Mouse (Mus musculus) adrenal gland, postnatal 36 days (tissue): ENCODE measurements at regions not wholly inside any gene's neighbourhood (a gene's known extent, or its start where the extent isn't known, plus 50 kb on each side); places are given as distances from the start of the nearest gene placed in this dataset.
"Not testable (repeated sequence)": the region's sequence is repeated elsewhere in the genome, so short reads cannot be mapped to it uniquely, and the experiment has no call there.

Experiments used
- DNase-seq, 2 experiments: peaks; one replicate each; pipeline ENCODE4 v3.0.0; 2021; ENCODE audit warnings: mixed read lengths in 1 of 2

DNA sequence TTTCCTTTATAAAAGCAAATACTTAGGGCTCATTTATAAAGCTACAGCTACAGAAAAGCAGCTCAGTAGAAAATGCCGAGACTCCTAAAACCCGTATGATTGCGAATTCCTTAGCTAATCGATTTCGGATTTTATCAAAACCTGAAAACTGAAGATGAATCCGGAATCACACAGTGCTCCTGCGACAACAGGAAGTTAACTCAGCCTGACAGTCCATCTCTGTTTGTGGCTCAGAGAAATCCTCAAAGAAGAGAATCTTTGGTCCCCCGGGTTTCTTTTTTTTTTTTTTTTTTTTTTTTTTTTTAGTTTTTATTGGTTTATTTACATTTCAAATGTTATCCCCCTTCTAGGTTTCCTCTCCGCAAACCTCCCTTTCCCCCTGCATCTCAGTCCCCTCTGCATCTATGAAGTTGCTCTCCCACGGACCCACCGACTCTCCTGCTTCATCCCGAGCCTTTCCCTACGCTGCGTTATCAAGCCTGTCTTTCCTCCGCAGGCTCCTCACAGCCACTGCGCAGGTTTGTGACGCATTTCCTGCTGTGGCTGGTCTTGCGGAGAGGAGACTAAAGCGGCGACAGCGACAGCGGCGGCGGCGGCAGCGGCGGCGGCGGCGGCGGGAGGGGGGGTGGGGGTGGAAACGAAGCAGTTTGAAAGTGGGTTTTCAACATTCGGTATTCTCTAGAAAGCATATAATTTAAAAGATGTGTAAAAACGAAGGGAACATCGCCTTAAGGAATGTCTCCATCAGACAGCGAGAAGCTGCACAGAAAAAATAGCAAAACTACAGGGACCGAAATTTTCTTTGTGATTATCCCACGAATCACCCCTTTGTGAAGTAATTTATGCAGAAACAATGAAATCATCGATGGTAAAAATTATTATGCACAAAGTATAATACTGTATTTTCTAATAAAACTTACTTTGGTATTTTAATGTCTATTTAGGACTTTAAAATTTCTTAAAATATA lies 352.3 kb upstream of the Snrpn start:
- DNase-seq: peak; percentile 41 to 50

DNA sequence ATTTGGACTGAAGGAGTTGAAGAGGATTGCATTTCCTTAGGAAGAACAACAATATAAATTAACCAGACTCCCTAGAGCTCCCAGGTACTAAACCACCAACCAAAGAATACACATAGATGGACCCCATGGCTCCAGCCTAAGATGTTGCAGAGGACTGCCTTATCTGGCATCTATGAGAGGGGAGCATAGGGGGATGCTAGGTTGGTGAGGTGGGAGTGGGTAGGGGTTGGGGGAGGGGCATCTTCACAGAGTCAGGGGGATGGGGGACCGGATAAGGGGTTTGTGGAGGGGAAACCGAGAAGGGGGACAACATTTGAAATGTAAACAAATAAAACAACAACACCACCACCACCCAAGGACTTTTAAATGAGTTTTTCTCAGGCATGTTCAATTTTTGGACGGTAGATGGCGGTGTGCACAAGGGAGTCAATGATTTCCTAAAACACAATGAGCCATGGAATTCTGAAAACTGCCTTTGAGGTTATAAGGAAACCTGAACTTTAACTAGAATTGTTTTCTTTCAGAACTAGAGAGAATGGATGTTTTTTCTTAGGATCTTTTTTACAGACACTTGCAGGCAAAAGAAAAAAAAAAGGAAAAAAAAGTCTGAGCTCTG lies 347.9 kb upstream of the Snrpn start:
- not testable (repeated sequence) for DNase-seq

DNA sequence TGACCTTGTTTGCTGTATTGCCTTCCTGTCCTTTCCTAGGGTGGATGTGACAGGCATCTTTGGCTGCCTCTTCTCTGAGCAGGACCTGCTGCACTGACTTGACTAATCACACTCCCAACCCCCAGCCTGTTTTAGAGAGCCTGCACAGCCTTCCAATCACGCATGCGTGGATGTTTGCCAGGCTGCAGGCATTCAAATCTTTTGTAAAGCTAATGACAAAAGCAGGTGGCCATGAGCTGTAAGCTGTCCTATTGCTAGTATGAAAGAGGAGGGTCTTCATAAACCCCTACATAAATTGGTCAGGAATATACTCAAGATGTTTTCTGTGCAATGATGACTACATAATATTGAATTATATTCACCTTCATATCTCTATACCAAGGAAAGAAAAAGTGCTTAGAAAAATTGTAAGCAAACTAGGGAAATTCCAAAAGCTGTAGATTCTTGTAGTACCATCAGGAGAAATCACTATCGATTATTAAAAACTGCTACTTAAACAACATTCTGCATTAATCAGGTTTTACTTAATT lies 310.1 kb upstream of the Snrpn start:
- not testable (repeated sequence) for DNase-seq

DNA sequence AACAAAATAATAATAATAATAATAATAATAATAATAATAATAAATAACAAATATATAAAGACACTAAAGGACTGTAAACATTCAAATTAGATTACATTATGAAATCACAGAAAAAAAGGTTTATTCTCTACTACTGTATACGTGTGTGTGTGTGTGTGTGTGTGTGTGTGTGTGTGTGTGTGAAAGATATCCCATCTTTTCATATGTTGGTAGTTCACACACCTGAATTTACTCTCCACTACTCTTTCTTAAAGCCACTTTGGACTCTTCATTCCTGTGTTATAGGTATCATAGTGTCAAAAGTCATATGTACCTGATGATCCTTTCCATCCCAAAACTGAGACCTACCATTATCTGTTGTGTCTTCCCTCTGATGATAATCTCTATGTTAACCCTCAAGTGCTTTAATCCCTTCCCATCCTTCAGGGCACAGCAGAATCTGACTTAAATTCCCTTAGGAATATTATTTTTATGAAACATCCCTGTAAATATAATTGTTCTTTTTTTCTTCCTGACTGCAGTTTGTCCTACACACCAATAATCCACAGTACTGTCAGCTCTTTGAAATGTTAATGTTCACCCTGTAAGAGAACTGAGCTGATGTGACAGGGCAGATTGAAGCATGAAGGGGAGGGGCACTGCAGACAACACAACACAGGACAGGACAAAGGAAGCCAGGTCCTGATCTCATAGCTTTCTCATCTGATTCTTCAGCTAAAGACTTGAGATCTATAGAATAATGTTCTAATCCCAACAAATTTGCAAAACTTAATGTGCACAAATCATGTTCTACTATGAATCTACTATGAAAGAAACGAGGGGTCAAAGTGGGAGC lies 309.4 kb upstream of the Snrpn start:
- not testable (repeated sequence) for DNase-seq

DNA sequence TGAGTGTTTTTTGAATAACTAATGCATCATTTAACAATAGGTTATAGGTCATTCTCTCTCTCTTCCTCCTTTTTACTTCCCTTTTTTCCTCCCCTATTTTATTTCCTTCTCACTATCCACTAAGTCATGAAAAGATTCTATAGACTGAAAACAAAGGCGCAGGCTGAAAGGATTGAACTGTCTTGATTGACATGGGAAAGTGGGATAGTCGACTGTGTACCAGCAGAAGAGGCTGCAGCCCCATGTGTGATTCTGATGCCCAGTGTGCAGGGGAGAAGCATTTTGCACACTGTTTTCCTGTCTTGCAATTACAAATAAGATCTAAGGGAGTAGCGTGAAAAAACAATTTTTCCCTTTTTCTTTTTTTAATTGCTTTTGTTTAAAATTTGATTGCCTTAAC lies 298.8 kb upstream of the Snrpn start:
- no peak for DNase-seq

DNA sequence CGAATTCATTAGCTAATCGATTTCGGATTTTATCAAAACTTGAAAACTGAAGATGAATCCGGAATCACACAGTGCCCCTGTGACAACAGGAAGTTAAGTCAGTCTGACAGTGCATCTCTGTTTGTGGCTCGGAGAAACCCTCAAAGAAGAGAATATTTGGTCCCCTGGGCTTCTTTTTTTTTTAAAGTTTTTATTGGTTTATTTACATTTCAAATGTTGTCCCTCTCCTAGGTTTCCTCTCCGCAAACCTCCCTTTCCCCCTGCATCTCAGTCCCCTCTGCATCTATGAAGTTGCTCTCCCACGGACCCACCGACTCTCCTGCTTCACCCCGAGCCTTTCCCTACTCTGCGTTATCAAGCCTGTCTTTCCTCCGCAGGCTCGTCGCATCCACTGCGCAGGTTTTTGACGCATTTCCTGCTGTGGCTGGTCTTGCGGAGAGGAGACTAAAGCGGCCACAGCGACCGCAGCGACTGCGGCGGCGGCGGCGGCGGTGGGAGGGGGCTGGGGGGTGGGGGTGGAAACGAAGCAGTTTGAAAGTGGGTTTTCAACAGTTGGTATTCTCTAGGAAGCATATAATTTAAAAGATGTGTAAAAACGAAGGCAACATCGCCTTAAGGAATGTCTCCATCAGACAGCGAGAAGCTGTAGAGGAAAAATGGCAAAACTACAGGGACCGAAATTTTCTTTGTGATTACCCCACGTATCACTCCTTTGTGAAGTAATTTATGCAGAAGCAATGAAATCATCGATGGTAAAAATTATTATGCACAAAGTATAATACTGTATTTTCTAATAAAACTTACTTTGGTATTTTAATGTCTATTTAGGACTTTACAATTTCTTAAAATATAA lies 251.2 kb upstream of the Snrpn start:
- peak; percentile 24 to 36 for DNase-seq

DNA sequence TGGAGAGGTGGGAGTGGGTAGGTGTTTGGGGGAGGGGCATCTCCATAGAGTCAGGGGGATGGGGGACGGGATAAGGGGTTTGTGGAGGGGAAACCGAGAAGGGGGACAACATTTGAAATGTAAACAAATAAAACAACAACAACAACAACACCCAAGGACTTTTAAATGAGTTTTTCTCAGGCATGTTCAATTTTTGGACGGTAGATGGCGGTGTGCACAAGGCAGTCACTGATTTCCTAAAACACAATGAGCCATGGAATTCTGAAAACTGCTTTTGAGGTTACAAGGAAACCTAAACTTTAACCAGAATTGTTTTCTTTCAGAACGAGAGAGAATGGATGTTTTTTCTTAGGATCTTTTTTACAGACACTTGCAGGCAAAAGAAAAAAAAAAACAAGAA lies 246.9 kb upstream of the Snrpn start:
- not testable (repeated sequence) for DNase-seq

DNA sequence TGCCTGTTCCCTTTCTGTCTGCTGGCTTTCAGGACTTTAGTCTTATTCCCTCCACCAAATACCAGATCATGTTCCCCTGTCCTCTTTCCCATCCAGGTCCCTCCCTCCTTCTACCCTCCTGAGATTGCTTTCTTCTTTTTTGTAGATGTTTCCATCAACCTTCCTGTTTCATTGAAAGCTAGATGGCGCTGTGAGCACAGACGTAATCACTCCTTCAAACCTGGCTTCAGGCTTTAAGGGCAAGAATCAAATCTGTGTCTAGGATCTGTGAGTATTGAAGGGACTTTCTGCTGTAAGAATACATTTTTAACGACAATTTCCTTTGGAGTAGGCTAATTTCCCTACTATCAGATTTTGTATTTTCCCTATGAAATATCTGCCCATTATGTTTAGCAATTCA lies 234.0 kb upstream of the Snrpn start:
- not testable (repeated sequence) for DNase-seq

DNA sequence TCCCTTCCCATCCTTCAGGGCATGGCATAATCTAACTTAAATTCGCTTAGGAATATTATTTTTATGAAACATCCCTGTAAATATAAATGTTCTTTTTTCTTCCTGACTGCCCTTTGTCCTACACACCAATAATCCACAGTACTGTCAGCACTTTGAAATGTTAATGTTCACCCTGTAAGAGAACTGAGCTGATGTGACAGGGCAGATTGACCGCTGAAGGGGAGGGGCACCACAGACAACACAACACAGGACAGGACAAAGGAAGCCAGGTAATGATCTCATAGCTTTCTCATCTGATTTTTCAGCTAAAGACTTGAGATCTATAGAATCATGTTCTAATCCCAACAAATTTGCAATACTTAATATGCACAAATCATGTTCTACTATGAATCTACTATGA lies 212.2 kb upstream of the Snrpn start:
- not testable (repeated sequence) for DNase-seq
